Mouse (Mus musculus) heart, adult 18-20 months (tissue): ENCODE results near the gene Dnlz. TPM values are rescaled to one million over a fixed set of nuclear protein-coding genes. Genes with fewer than 3 reads are reported as not detected.
A peak's percentile ranks its signal among the peaks of the same experiment; 100 is the strongest.
"Not testable (repeated sequence)": the region's sequence is repeated elsewhere in the genome, so short reads cannot be mapped to it uniquely, and the experiment has no call there.

Experiments used
- DNase-seq, 2 experiments: peaks; one replicate each; pipeline ENCODE4 v3.0.0; 2021 to 2022; ENCODE audit warnings: mixed read lengths in 1 of 2
- long read RNA-seq, 2 experiments: library from polyadenylated mRNA; stranded (forward); transcript quantifications; one replicate each; pipeline ENCODE4 v2.0.0; 2021
- total RNA-seq, 2 experiments: library from RNA; stranded (reverse); gene quantifications; 2 replicates each; pipeline ENCODE4 v1.2.3; 2021

The Dnlz gene
- total RNA-seq = 10 to 100 TPM; 24.5 to 25.3 TPM
- long read RNA-seq, experiment 1, transcript Dnlz-201 (3 exons, 2,916 nt) = major isoform, 127 of 177 reads
- long read RNA-seq, experiment 1, transcript Dnlz-202 (2 exons, 2,766 nt) = minor isoform, 22 of 177 reads
- long read RNA-seq, experiment 1, partial matches to known transcripts = 0 of 177 reads
- long read RNA-seq, experiment 1, other reads (novel, unspliced or antisense) = 28 of 177 reads
- long read RNA-seq, experiment 2, transcript Dnlz-202 (2 exons, 2,766 nt) = minor isoform, 16 of 119 reads
- long read RNA-seq, experiment 2, transcript Dnlz-201 (3 exons, 2,916 nt) = major isoform, 75 of 119 reads
- long read RNA-seq, experiment 2, partial matches to known transcripts = 0 of 119 reads
- long read RNA-seq, experiment 2, other reads (novel, unspliced or antisense) = 28 of 119 reads

DNA sequence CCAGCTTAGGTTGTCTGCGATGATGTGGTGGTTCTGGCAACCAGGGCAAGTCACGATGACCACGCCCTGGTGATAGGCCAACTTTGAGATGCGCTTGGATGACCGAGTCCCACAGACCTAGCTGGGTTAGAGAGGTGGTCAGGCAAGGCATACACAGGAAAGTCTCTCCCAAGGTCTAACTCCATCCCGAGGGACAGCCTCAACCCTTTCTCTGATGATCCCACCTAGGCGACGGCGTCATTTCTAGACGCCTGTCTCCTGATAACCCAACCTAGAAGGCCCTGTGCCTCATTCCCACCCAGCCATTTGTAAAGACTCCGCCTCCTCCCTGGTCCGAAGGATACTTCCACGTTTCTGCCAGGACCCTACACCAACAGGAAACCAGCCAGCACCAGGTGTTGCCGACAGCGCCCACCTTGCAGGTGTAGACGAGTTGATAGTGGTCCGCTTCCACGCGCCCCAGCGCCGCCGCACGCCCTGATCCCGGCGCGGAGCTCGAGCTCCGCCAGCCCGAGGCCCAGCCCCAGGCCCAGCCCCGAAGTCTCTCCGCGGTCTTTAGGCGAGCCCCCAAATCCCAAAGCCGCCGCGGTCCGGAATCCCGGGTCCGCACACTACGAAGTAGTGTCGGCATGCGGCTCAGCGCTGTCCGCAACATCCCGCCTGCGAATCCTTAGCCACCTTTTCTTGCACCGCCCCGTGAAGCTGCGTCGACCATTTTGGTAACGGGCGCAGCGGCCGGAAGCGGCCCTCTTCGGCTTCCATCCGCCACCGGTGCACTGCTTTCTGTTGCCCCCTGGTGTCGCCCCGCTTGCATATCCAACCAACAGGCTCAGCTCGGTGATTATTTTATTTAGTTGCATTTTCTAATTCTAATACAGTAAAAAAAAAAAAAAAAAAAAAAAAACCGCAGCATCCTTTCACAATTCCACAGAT lies at the start of gene Dnlz:
Dnlz (minus strand) TSS at position 753 of the 933 bp plus-strand sequence.
- DNase-seq = peak; percentile 95 to 97

DNA sequence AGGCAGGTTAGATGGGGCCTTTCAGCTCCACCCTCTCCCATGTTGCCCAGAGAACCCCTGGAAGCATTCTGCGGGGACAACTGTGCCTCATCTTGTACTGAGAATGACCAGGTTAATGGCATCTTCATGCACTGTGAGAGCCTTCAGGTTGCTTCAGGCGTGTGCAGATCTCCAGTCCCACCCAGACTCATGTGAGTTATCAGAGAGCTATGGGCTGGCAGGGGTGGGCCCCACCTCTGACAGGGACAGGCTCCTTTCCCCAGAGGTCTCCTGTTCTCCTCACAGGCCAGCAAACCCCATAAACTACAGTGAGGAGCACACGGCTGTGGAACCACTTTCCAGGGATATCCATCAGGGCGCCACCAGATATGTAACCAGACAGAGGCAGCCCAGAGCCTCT lies 49.1 kb upstream of the Dnlz start:
- no peak for DNase-seq

DNA sequence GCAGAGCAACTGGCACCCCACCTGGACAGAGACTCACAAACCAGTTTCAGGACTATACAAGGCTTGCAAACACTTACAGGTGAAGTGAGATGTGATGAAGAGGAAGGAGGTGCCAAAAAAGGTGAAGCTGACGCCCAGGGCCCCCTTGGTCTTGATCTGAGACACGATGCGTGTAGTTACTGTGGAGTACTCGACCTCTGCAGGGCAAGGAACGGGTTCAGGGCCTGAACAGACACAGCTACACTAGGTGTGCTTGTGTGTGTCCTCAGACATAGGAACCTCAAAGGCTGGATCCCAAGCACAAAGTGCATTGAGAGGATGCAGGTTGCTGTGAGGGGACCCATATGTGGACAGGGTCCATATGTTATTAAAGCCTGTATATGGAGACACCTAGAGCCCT lies 48.4 kb upstream of the Dnlz start:
- DNase-seq = no peak

DNA sequence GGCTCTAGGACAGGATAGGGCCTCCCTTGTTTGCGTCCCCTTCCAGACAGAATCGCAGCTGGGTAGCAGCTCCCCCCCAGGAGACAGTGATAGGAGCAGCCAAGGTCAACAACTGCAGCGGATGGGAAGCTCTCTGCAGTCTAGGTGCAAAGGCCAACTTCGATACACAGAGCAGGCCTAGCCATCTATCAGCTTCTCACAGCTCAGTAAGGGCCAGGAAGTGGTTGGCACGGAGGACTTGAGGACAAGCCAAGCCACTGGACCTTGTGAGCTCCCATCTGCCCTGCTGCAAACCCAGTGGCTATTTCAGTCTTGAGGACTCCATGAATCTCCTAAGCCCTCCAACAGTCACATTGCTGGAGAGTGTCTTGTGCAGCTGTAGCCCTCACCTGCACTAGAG lies 47.7 kb upstream of the Dnlz start:
- peak; percentile 63 to 78 for DNase-seq

DNA sequence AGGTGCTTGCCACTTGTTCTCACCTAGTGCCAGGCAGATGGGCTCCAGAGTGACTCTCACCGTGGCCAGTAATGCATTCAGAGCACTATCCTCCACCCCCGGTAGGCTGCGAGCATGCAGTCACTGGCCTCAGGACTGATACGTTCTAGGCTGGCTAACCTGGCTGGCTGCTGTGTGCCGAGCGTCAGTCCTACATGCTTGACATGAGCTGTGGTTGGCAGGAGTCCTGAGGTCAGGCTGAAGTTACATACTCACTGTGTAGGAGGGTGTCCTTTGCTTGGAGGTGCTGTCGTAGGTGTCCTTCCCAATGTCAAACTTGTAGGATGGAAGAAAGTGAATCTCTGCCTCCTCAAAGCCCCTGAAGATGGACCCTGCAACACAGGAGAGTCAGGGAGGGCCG lies 47.1 kb upstream of the Dnlz start:
- peak in 1 of 2 experiments; percentile 35 for DNase-seq

DNA sequence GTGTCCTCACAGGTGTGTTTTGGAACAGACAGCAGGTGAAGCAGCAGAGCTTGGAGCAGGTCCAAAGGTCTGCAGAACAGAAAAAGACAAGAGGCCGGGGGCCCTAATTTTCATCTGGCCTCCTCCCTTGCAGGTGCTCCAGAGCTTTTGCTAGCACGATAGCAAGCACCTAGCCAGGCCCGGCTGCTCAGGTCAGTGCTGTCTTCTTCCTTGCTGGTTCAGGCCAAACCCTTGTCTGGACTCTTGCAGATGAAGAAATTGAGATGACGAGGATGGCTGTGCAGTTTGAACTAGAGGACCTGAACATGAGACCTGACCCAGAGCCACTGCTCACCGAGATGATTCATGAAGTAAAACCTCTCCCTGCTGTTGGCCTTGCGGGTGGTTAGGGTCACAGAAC lies 39.7 kb upstream of the Dnlz start:
- DNase-seq = no peak

DNA sequence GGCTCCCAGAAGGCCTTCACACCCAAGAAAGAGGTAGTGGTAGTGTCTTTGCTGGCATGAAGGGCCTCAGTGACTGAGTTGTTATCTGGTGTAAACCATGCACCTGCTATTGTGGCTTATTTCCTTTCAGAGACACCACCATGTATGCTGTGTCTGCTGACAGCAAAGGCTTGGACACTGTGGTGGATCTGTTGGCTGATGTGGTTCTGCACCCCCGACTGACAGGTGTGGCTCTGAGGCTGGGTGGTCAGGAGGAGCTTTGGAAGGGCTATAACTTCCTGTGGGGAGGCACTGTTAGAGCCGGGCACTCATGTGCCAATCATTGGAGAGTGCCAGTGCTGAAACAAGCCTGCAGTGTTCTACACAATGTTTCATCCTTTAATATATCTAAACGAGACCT lies 39.0 kb upstream of the Dnlz start:
- no peak for DNase-seq

DNA sequence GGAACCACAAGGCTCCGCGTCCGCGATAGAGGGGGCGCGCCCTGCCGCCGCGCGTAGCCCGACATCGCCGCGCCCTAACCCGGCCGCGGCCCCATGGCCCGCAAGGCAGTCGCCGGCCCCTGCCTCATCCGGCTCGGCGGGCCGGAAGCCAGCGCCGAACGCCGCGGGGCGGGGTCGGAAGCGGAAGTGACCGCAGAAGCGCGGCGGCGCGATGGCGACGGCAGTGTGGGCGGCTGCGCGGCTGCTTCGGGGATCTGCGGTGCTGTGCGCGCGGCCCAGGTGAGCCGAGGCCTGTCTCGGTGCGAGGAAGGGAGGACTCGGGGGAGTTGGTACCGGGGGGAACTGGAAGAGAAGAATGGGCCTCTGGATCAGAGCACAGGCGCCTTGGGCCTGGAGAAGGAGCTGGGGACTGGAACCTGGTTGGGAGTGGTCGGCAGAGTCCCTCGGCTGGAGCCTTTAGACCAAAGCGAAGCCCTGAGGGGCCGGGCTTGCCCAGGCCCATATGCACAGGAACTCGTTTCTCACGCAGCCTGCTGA lies 37.3 kb upstream of the Dnlz start, which contains the start of the genes Entr1 and Pmpca:
Entr1 (minus strand) TSS at position 163 of the 537 bp plus-strand sequence.
Pmpca (plus strand) TSS at position 186 of the 537 bp plus-strand sequence.
- peak; percentile 87 to 88 for DNase-seq

DNA sequence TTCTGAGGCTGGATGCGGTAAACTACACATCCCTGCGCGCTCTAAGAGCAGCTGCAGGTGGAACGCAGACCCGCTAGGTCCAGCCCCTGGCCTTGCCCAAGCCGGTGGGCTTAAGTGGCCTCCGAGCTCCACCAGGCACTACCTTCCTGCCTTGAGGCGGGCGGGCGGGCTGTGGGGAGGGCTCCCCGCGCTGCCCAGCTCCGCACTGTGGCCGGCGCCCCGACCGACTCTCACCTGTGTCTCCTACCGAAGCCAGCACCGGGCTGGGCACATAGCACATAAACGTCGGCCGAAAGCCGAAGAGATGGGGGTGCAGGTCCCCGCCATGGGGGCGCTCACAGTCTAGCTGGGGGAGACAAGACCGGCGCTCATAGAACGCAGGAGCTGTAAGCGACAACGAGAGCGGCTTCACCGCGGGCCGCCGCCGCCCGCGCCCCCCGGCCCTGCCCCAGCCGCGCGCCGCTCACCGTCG lies 36.8 kb upstream of the Dnlz start:
- DNase-seq = no peak

DNA sequence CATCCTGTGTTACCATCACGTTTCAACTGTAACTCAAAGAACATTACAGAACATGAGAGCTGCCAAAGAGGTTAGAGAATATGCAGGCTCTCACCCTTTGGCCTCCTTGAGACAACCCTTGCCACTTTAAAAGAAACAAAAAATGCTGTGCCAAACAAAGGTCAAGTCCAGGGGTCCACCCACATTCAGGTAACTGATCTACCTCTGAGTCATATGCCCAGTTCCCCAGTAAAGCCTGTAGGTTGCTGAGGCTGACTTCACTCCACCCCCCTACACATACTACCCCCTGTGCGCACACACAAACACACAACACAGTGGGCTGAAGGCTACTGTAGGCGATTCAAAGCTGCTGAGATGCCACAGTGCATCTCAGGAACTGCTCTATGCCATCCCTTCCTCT lies 35.8 kb upstream of the Dnlz start:
- no peak for DNase-seq

DNA sequence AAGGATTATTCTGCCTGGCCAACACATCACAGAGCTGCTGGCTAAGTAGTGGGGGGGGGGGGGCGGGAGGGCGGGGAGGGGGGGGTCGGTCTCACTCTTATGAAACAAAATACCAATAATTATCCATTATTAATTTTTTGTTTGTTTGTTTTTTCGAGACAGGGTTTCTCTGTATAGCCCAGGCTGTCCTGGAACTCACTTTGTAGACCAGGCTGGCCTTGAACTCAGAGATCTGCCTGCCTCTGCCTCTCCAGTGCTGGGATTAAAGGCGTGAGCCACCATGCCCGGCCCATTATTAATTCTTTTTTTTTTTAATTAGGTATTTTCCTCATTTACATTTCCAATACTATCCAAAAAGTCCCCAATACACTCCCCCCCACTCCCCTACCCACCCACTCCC lies 29.0 kb upstream of the Dnlz start:
- DNase-seq = not testable (repeated sequence)

DNA sequence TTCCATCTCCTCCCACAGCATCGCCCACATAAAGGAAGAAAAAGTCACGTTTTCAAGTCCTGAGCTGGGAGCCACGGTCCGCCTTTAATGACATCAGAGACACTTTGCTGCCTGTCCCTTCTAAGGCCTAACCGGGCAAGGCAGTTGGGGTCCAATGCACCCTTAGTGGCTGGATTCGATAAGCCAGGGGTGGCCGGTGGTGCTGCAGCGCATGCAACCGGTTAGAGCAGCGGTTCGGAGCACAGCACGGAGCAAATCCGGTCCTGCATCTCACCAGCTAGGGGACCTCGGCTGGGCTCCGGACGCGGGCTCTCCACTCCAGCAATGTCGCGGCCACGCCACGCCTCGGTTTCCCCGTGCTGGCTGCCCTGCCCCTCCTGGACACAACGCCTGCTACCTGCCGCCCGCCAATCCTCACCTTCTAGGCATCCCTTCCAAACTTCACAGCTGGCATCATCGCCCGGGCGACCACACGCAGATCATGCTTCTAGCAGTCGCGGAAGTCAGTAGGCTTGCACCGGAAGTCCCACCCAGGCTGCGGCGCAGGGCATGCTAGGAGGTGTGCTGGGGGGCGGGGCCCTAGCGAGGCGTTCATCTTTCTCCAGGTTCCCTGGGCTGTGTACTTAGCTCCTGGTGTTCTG lies 28.3 kb upstream of the Dnlz start, which contains the start of gene Snapc4:
Snapc4 (minus strand) TSS at position 523 of the 641 bp plus-strand sequence.
- DNase-seq = peak; percentile 87 to 89

DNA sequence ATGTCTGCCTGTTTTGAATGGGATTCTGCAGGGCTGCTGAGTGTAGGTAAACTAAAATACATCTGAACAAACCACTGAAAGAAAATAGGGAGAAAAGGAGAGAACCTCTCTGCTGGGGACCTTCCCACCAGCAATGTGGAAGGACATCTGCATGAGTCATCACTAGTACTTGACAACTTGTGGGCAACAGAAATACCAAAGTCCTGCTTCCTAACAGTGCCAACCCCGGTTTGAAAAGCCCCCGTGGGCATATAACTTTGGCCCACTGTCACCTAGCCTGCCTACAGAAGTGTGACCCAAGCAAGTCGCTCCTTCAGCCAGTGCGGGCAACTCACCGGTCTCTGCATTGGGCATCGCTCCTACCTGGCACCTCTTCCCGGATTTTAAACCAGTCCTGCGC lies 20.5 kb upstream of the Dnlz start:
- no peak for DNase-seq

DNA sequence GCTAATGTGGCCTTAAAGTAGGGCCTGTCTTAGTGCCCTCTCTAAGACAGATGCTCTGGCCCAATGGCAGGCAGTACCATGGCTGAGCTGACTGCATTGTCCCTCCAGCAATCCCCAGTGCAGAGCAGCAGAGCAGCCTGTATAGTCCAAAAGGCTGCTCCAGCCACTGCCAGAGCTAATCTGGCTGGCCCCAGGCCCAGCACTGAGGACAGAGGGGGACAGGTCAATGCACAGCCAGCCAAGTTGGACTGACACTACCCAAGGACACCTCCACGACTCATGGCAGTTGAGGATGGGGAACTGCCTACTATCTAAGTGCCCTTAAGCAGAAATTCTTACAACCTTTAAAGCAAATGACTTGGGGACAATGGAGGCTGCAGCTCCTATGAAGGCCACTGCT lies 16.7 kb upstream of the Dnlz start:
- peak; percentile 69 to 82 for DNase-seq

DNA sequence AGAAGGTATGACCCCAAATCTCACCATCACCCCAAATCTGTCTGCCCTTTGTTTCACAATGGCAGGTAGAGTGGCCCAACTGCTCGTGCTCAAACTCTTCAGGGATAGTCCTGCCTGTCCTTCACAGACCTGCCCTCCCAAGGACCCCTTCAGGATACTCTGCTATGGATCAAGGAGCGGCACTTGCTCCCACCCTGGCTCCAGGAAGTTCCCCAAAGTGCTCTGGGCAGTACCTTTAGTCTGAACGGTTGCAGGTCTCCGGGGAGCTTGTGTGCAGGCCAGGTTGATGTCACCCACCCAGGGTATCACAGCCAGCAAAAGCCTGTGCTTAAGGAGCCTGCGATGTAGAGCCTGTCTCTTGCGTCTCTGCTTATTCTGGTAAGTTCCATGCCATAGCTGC lies 16.0 kb upstream of the Dnlz start:
- DNase-seq = no peak

DNA sequence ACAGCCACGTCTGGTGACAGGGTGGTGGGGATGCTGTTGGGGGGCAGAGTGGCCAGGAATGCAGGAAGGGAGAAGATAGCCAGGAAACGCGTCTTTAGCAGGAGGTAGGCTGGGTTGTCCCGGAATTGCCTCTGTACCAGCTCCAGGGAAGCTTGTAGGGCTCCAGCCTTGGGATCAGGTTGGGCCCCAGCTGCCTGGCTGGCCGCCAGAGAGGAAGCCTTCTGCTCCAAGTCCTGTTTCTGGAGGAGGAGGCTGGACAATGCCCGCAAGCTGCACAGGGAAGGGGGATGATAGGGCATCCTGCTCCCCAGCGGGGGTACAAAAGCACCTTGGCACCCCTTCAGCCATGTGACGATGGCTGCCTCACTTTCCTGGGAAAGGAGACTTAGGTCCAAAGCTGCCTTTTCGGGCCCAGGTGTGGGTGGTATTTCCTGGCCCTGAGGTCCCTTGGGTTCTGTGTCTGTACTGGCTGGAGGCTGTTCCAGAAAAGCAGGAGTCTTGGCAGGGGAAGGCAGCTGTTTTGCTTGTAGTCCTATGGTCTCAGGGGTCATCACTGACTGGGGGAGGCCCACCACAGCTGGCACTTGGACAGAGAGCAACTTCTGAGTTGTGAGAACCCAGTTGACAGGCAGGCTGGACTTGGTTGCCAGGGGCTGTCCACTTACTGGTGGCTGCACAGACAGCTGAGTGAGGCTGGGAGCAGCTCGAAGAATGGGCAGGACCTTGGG lies 13.0 kb upstream of the Dnlz start:
- DNase-seq = peak; percentile 87 to 89

DNA sequence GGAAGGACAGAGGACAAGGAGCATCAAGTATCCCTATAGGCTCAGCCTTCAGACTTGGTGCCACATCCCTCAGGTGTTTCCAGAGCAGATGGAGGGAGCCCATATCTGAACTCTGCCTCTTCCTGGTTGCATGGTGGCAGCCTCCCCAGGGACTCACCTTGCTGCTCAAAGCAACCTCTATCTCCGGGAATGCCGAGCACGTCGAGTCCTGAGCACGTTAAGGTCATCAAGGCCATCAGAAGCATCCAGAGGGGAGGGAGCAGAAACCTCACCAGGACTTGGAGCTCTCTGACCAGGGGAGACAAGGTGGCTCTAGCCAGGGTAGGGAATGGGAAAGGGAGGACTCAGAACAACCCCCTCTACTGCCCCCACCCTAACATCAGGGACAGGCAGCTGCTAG lies 11.6 kb upstream of the Dnlz start:
- DNase-seq = no peak

DNA sequence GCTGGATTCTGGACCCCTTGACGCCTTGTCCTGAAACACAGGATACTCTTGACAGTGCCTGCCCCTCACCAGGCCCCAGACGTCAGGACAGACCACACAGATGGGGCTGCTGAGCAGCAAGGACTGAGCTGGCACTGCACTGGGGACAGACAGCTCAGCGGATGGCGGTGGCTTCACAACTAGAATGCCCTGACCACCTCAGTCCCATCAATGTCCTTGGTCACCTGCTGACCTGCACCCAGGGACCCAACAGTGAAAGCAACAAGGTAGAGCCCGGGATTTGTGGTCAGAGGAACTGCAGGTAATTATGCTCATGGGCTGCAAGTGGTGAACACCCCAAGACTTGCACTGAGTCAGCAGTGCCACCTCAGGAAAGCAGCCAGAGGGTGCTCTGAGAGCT lies 11.1 kb upstream of the Dnlz start:
- no peak for DNase-seq

DNA sequence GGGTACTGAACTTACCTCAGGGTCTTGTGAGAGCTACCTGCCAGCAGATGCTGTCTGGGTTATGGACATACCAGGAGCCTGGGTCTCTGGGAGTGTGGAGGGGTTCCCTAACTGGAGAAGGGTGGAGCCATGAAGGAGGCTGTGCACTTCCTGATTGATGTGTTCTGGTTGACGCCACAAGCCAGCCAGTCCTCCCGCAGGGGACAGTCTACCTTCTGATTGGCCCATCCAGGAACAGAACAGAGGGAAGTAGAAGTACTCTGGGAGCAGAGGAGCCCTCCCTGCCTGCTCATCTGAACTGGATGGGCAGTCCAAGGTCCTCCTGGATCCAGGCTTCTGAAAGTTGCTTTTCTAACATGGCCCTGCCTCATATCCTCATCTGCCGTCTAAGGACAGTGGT lies 8.9 kb upstream of the Dnlz start, which contains the start of gene Card9:
Card9 (minus strand) TSS at position 147 of the 400 bp plus-strand sequence.
- peak; percentile 29 to 63 for DNase-seq

DNA sequence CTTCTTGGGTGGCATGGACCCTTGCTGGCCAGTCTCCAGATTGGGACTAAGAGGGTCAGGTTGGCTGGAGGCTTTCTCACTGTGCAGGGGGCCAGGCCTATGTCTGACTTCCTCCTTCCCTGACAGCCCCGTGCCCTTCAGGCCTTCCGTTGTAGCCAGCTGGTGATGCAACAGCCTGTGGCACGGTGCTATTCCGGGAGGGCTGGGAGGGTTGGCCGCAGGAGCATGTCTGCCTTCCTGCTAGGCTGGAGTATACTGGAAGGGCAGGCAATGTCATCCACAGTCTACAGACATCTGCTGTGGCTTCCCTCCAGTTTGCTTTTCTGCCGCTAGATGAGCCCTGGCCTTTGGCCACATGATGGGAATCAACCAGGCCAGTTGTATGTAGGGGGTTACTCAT lies 8.1 kb upstream of the Dnlz start:
- peak; percentile 57 to 67 for DNase-seq

DNA sequence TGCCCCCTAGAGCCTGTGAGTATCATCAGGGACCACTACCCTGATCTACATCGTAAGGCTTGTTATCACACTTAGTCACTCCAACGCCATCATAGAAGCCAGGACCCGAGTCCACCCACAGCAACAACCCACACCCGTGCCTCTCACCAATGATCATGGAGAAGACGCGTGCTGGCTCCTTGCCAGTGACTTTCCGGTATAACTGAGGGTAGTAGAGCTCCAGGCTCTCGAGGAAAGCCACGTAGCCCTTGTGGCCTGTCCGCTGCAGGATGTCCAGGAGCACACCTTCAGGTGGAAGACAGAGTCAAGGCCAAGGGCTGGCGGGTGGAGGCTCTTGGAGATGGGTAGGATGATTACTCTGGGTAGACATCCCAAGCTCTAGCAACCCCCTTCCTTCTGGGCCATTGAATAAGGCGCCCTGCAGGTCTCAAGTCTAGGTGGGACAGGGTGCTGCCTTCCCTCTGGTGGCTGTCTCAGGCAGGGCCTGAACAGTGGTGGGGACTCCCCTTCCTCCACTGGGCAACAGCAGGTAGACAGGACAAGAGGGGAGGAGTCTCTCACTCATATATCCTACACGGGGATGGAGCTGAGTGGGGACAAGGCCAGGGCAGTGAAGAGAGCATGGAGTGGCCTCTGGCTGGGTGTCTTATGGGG lies 6.9 kb upstream of the Dnlz start:
- no peak for DNase-seq
